Mouse (Mus musculus): Measurements from ENCODE around the gene Mbtd1. TPM values are rescaled to one million over a fixed set of nuclear protein-coding genes. Genes with fewer than 3 reads are reported as not detected.

Gene Mbtd1
- polyA plus RNA-seq, 1 experiment = 4.8 TPM

GRCm38 (mm10) chr11:93957746-93958145 lies 72.1 kb downstream of the Mbtd1 start:
- TF ChIP-seq CTCF (IDR thresholded peaks at IDR 0.05; ENCODE audit: insufficient read depth, low read length) (no peak), POLR2A (IDR thresholded peaks at IDR 0.05; ENCODE audit: borderline replicate concordance, extremely low read depth, low read depth, low read length) (no peak)
- WGBS = 80% methylated on average over 4 of the region's 4 CpGs
- H3K4me3 ChIP-seq (replicated peaks; ENCODE audit: extremely low read depth, low read depth, low read length) = no peak overlapping the region
- peaks cover 13% of the 10 kb centered on the region for H3K4me1 ChIP-seq (ENCODE audit: control insufficient read depth, insufficient read depth, low read length)
- DNase-seq = no peak

- TF ChIP-seq CTCF (IDR thresholded peaks at IDR 0.05; ENCODE audit: insufficient read depth, low read length) (no peak), POLR2A (IDR thresholded peaks at IDR 0.05; ENCODE audit: borderline replicate concordance, extremely low read depth, low read depth, low read length) (no peak)
- DNase-seq = no peak
- Histone ChIP-seq H3K4me3 (replicated peaks; ENCODE audit: extremely low read depth, low read depth, low read length) (no peak overlapping the region), H3K4me1 (ENCODE audit: control insufficient read depth, insufficient read depth, low read length) (peaks cover 3% of the 10 kb centered on the region)
- WGBS = 77% methylated on average over 6 of the region's 6 CpGs
Observed at GRCm38 (mm10) chr11:93961482-93961881, 75.8 kb downstream of the Mbtd1 start.

GRCm38 (mm10) chr11:93963013-93963412 lies 77.4 kb downstream of the Mbtd1 start:
- no peak for TF ChIP-seq POLR2A (IDR thresholded peaks at IDR 0.05; ENCODE audit: borderline replicate concordance, extremely low read depth, low read depth, low read length)
- no peak for TF ChIP-seq CTCF (IDR thresholded peaks at IDR 0.05; ENCODE audit: insufficient read depth, low read length)
- WGBS = 75% methylated on average over 4 of the region's 4 CpGs
- Histone ChIP-seq H3K4me1 (ENCODE audit: control insufficient read depth, insufficient read depth, low read length) (no peaks in the 10 kb centered on the region), H3K4me3 (replicated peaks; ENCODE audit: extremely low read depth, low read depth, low read length) (no peak overlapping the region)
- no peak for DNase-seq

- Histone ChIP-seq H3K4me1 (ENCODE audit: control insufficient read depth, insufficient read depth, low read length) (0 out of 2 replicates have a peak, but pooled peaks cover 2% of the 10 kb centered on the region), H3K4me3 (replicated peaks; ENCODE audit: extremely low read depth, low read depth, low read length) (no peak overlapping the region)
- 86% methylated on average over 6 of the region's 6 CpGs for WGBS
- DNase-seq = no peak
- TF ChIP-seq CTCF (IDR thresholded peaks at IDR 0.05; ENCODE audit: insufficient read depth, low read length) = no peak
- TF ChIP-seq POLR2A (IDR thresholded peaks at IDR 0.05; ENCODE audit: borderline replicate concordance, extremely low read depth, low read depth, low read length) = no peak
Observed at GRCm38 (mm10) chr11:93965391-93965790, 79.7 kb downstream of the Mbtd1 start.

- 0 out of 2 replicates have a peak, but pooled peaks cover 2% of the 10 kb centered on the region for H3K4me1 ChIP-seq (ENCODE audit: control insufficient read depth, insufficient read depth, low read length)
- DNase-seq = no peak
- TF ChIP-seq CTCF (IDR thresholded peaks at IDR 0.05; ENCODE audit: insufficient read depth, low read length) = no peak
- TF ChIP-seq POLR2A (IDR thresholded peaks at IDR 0.05; ENCODE audit: borderline replicate concordance, extremely low read depth, low read depth, low read length) = no peak
- peak overlapping the region; percentile 92 for H3K4me3 ChIP-seq (replicated peaks; ENCODE audit: extremely low read depth, low read depth, low read length)
- 4% methylated on average over 11 of the region's 11 CpGs for WGBS
Observed at GRCm38 (mm10) chr11:93967381-93967780, 81.7 kb downstream of the Mbtd1 start.

GRCm38 (mm10) chr11:93968005-93968847 lies 82.6 kb downstream of the Mbtd1 start, which contains the start of the genes Gm20390 and Nme1:
Gene Gm20390 (minus strand): TSS chr11:93968293.
Gene Nme1 (minus strand): TSS chr11:93968521.
- 0 out of 2 replicates have a peak, but pooled peaks cover 2% of the 10 kb centered on the region for H3K4me1 ChIP-seq (ENCODE audit: control insufficient read depth, insufficient read depth, low read length)
- DNase-seq = peak; percentile 94
- H3K4me3 ChIP-seq (replicated peaks; ENCODE audit: extremely low read depth, low read depth, low read length) = peak within 1 kb of the TSS; percentile 92
- under 1% methylated on average over 40 of the region's 40 CpGs for WGBS
- TF ChIP-seq POLR2A (IDR thresholded peaks at IDR 0.05; ENCODE audit: borderline replicate concordance, extremely low read depth, low read depth, low read length) (0 out of 2 replicates have a peak, but pooled peaks have one; percentile 8), CTCF (IDR thresholded peaks at IDR 0.05; ENCODE audit: insufficient read depth, low read length) (peak; percentile 78)

GRCm38 (mm10) chr11:93968848-93969128 lies 83.1 kb downstream of the Mbtd1 start:
- H3K4me3 ChIP-seq (replicated peaks; ENCODE audit: extremely low read depth, low read depth, low read length) = no peak overlapping the region
- TF ChIP-seq CTCF (IDR thresholded peaks at IDR 0.05; ENCODE audit: insufficient read depth, low read length) (no peak), POLR2A (IDR thresholded peaks at IDR 0.05; ENCODE audit: borderline replicate concordance, extremely low read depth, low read depth, low read length) (no peak)
- DNase-seq = no peak
- 0 out of 2 replicates have a peak, but pooled peaks cover 2% of the 10 kb centered on the region for H3K4me1 ChIP-seq (ENCODE audit: control insufficient read depth, insufficient read depth, low read length)
- 32% methylated on average over 6 of the region's 6 CpGs for WGBS

GRCm38 (mm10) chr11:93969171-93969570 lies 83.5 kb downstream of the Mbtd1 start:
- DNase-seq = no peak
- WGBS = 92% methylated on average over 6 of the region's 6 CpGs
- no peak overlapping the region for H3K4me3 ChIP-seq (replicated peaks; ENCODE audit: extremely low read depth, low read depth, low read length)
- H3K4me1 ChIP-seq (ENCODE audit: control insufficient read depth, insufficient read depth, low read length) = 0 out of 2 replicates have a peak, but pooled peaks cover 2% of the 10 kb centered on the region
- TF ChIP-seq CTCF (IDR thresholded peaks at IDR 0.05; ENCODE audit: insufficient read depth, low read length) (no peak), POLR2A (IDR thresholded peaks at IDR 0.05; ENCODE audit: borderline replicate concordance, extremely low read depth, low read depth, low read length) (no peak)

- Histone ChIP-seq H3K4me3 (replicated peaks; ENCODE audit: extremely low read depth, low read depth, low read length) (no peak overlapping the region), H3K4me1 (ENCODE audit: control insufficient read depth, insufficient read depth, low read length) (0 out of 2 replicates have a peak, but pooled peaks cover 2% of the 10 kb centered on the region)
- WGBS = 49% methylated on average over 1 of the region's 1 CpGs
- TF ChIP-seq CTCF (IDR thresholded peaks at IDR 0.05; ENCODE audit: insufficient read depth, low read length) (no peak), POLR2A (IDR thresholded peaks at IDR 0.05; ENCODE audit: borderline replicate concordance, extremely low read depth, low read depth, low read length) (no peak)
- no peak for DNase-seq
Observed at GRCm38 (mm10) chr11:93969799-93970198, 84.1 kb downstream of the Mbtd1 start.

GRCm38 (mm10) chr11:93972951-93973350 lies 87.3 kb downstream of the Mbtd1 start:
- Histone ChIP-seq H3K4me1 (ENCODE audit: control insufficient read depth, insufficient read depth, low read length) (0 out of 2 replicates have a peak, but pooled peaks cover 2% of the 10 kb centered on the region), H3K4me3 (replicated peaks; ENCODE audit: extremely low read depth, low read depth, low read length) (no peak overlapping the region)
- DNase-seq = no peak
- 85% methylated on average over 5 of the region's 5 CpGs for WGBS
- TF ChIP-seq CTCF (IDR thresholded peaks at IDR 0.05; ENCODE audit: insufficient read depth, low read length) (no peak), POLR2A (IDR thresholded peaks at IDR 0.05; ENCODE audit: borderline replicate concordance, extremely low read depth, low read depth, low read length) (no peak)

Data from lung, adult 2 months (tissue).